Mouse (Mus musculus) heart, embryonic 10.5 days (tissue): ENCODE data around the gene Nxn. TPM values are rescaled to one million over a fixed set of nuclear protein-coding genes. Genes with fewer than 3 reads are reported as not detected.
A peak's percentile ranks its signal among the peaks of the same experiment; 100 is the strongest.

ENCODE experiments used
- DNase-seq: peaks from one replicate; pipeline ENCODE4 v3.0.0-alpha.2; 2017; ENCODE audit warnings: low spot score
- H3K27ac ChIP-seq: fragments of 300-500 bp; sonication (generic); 2 replicates; pipeline ENCODE4 v1.5.1; 2016; ENCODE audit warnings: mild to moderate bottlenecking
- H3K27me3 ChIP-seq: fragments of 300-500 bp; sonication (generic); 2 replicates; pipeline ENCODE4 v1.6.1; 2016; ENCODE audit warnings: mild to moderate bottlenecking; ENCODE audit not compliant: poor library complexity, insufficient read depth, severe bottlenecking
- H3K36me3 ChIP-seq: fragments of 300-500 bp; sonication (generic); 2 replicates; pipeline ENCODE4 v1.6.1; 2016; ENCODE audit warnings: mild to moderate bottlenecking, moderate library complexity
- H3K4me1 ChIP-seq: fragments of 300-500 bp; sonication (generic); 2 replicates; pipeline ENCODE4 v1.6.1; 2016; ENCODE audit warnings: mild to moderate bottlenecking
- H3K4me3 ChIP-seq: fragments of 300-500 bp; sonication (generic); 2 replicates; pipeline ENCODE4 v1.5.1; 2016; ENCODE audit warnings: mild to moderate bottlenecking, moderate library complexity
- H3K9me3 ChIP-seq: fragments of 300-500 bp; sonication (generic); 2 replicates; pipeline ENCODE4 v1.6.1; 2016; ENCODE audit warnings: mild to moderate bottlenecking, moderate library complexity
- WGBS: fragments of 180-500 bp; shearing (Covaris S2); methylation state at CpG from one replicate; pipeline ENCODE4 v1.1.7; 2016; 5-methylcytosine and 5-hydroxymethylcytosine counted together
- polyA plus RNA-seq: library from polyadenylated mRNA; unstranded; fragments of >200 nt; fragmentation: Nextera tagmentation; extraction: Ambion mirVana; gene quantifications from 2 replicates; pipeline ENCODE4 v1.2.1, GENCODE M21; 2016

The Nxn gene
- polyA plus RNA-seq, 1 experiment from 2014 or later = 34.5 TPM

- DNase-seq = no peak
- H3K4me1 ChIP-seq = peaks cover 78% of the 10 kb centered on the region
- H3K9me3 ChIP-seq = no peaks in the 10 kb centered on the region
- no peaks in the 10 kb centered on the region for H3K27me3 ChIP-seq
- no peak overlapping the region for H3K4me3 ChIP-seq
- no peaks in the 10 kb centered on the region for H3K36me3 ChIP-seq
- WGBS = 57% methylated on average over 2 of the region's 2 CpGs
- peak overlapping the region; percentile 92; the same call in 1 of the 2 replicates for H3K27ac ChIP-seq
These were observed 26.8 kb downstream of the Nxn start for GRCm38 (mm10) chr11:76372120-76372519.

- Histone ChIP-seq H3K4me3 (no peak overlapping the region), H3K27me3 (no peaks in the 10 kb centered on the region), H3K36me3 (peaks cover 11% of the 10 kb centered on the region), H3K27ac (peak overlapping the region; percentile 53; the same call in 1 of the 2 replicates), H3K9me3 (no peaks in the 10 kb centered on the region), H3K4me1 (peaks cover 75% of the 10 kb centered on the region)
- DNase-seq = no peak
These were observed 28.4 kb downstream of the Nxn start for GRCm38 (mm10) chr11:76370491-76370890.

GRCm38 (mm10) chr11:76366720-76367119, 32.2 kb downstream of the Nxn start:
- H3K27me3 ChIP-seq = no peaks in the 10 kb centered on the region
- peaks cover 58% of the 10 kb centered on the region for H3K4me1 ChIP-seq
- H3K4me3 ChIP-seq = no peak overlapping the region
- WGBS = 80% methylated on average over 15 of the region's 15 CpGs
- H3K27ac ChIP-seq = no peak overlapping the region; the same call in 1 of the 2 replicates
- no peaks in the 10 kb centered on the region for H3K9me3 ChIP-seq
- DNase-seq = no peak
- peaks cover 11% of the 10 kb centered on the region for H3K36me3 ChIP-seq

- WGBS = 68% methylated on average over 5 of the region's 5 CpGs
- H3K9me3 ChIP-seq = no peaks in the 10 kb centered on the region
- H3K4me1 ChIP-seq = peaks cover 61% of the 10 kb centered on the region
- no peaks in the 10 kb centered on the region for H3K27me3 ChIP-seq
- DNase-seq = no peak
- H3K4me3 ChIP-seq = no peak overlapping the region
- peak overlapping the region; percentile 81 for H3K27ac ChIP-seq
- peaks cover 11% of the 10 kb centered on the region for H3K36me3 ChIP-seq
These were observed 34.9 kb downstream of the Nxn start for GRCm38 (mm10) chr11:76364038-76364437.

GRCm38 (mm10) chr11:76363636-76364035, 35.3 kb downstream of the Nxn start:
- peak overlapping the region; percentile 81 for H3K27ac ChIP-seq
- H3K27me3 ChIP-seq = no peaks in the 10 kb centered on the region
- no peak for DNase-seq
- peaks cover 11% of the 10 kb centered on the region for H3K36me3 ChIP-seq
- peaks cover 59% of the 10 kb centered on the region for H3K4me1 ChIP-seq
- H3K4me3 ChIP-seq = no peak overlapping the region; the same call in 1 of the 2 replicates
- 24% methylated on average over 9 of the region's 9 CpGs for WGBS
- no peaks in the 10 kb centered on the region for H3K9me3 ChIP-seq

GRCm38 (mm10) chr11:76363178-76363577, 35.8 kb downstream of the Nxn start:
- 17% methylated on average over 6 of the region's 6 CpGs for WGBS
- Histone ChIP-seq H3K27me3 (no peaks in the 10 kb centered on the region), H3K27ac (peak overlapping the region; percentile 81), H3K36me3 (peaks cover 11% of the 10 kb centered on the region), H3K9me3 (no peaks in the 10 kb centered on the region), H3K4me3 (peak overlapping the region; percentile 8; the same call in 1 of the 2 replicates), H3K4me1 (peaks cover 62% of the 10 kb centered on the region)
- peak; percentile 79 for DNase-seq

- DNase-seq = no peak
- Histone ChIP-seq H3K36me3 (peaks cover 5% of the 10 kb centered on the region; the same call in 1 of the 2 replicates), H3K9me3 (no peaks in the 10 kb centered on the region), H3K27ac (no peak overlapping the region), H3K4me3 (no peak overlapping the region), H3K27me3 (no peaks in the 10 kb centered on the region), H3K4me1 (peaks cover 66% of the 10 kb centered on the region)
- 63% methylated on average over 4 of the region's 4 CpGs for WGBS
These were observed 37.5 kb downstream of the Nxn start for GRCm38 (mm10) chr11:76361422-76361821.

GRCm38 (mm10) chr11:76360255-76360654, 38.7 kb downstream of the Nxn start:
- Histone ChIP-seq H3K9me3 (no peaks in the 10 kb centered on the region), H3K36me3 (no peaks in the 10 kb centered on the region), H3K27me3 (no peaks in the 10 kb centered on the region), H3K4me3 (no peak overlapping the region), H3K4me1 (peaks cover 74% of the 10 kb centered on the region), H3K27ac (peak overlapping the region; percentile 25; the same call in 1 of the 2 replicates)
- 78% methylated on average over 6 of the region's 6 CpGs for WGBS
- DNase-seq = no peak

GRCm38 (mm10) chr11:76358628-76359320, 40.2 kb downstream of the Nxn start:
- no peak overlapping the region for H3K27ac ChIP-seq
- WGBS = 66% methylated on average over 14 of the region's 14 CpGs

GRCm38 (mm10) chr11:76357464-76357863, 41.5 kb downstream of the Nxn start:
- H3K27ac ChIP-seq = peak overlapping the region; percentile 56
- peaks cover 66% of the 10 kb centered on the region for H3K4me1 ChIP-seq
- H3K36me3 ChIP-seq = no peaks in the 10 kb centered on the region
- 66% methylated on average over 12 of the region's 12 CpGs for WGBS
- no peak for DNase-seq
- no peak overlapping the region for H3K4me3 ChIP-seq
- H3K9me3 ChIP-seq = no peaks in the 10 kb centered on the region
- no peaks in the 10 kb centered on the region for H3K27me3 ChIP-seq

More at GRCm38 (mm10) chr11:76358628-76359320, 40.2 kb downstream of the Nxn start:
- Histone ChIP-seq H3K4me1 (peaks cover 75% of the 10 kb centered on the region), H3K36me3 (no peaks in the 10 kb centered on the region), H3K27me3 (no peaks in the 10 kb centered on the region), H3K9me3 (no peaks in the 10 kb centered on the region), H3K4me3 (no peak overlapping the region)
- DNase-seq = no peak

GRCm38 (mm10) chr11:76356091-76356490, 42.8 kb downstream of the Nxn start:
- Histone ChIP-seq H3K27me3 (no peaks in the 10 kb centered on the region), H3K4me3 (no peak overlapping the region), H3K4me1 (peaks cover 71% of the 10 kb centered on the region), H3K9me3 (no peaks in the 10 kb centered on the region), H3K27ac (no peak overlapping the region), H3K36me3 (no peaks in the 10 kb centered on the region)
- DNase-seq = no peak
- WGBS = 84% methylated on average over 11 of the region's 11 CpGs

GRCm38 (mm10) chr11:76355425-76355824, 43.5 kb downstream of the Nxn start:
- H3K9me3 ChIP-seq = no peaks in the 10 kb centered on the region
- H3K27me3 ChIP-seq = no peaks in the 10 kb centered on the region
- no peak overlapping the region for H3K4me3 ChIP-seq
- WGBS = 44% methylated on average over 6 of the region's 6 CpGs
- no peak for DNase-seq
- peaks cover 71% of the 10 kb centered on the region for H3K4me1 ChIP-seq
- H3K27ac ChIP-seq = 0 out of 2 replicates have a peak overlapping the region, but pooled peaks have one; percentile 23
- H3K36me3 ChIP-seq = no peaks in the 10 kb centered on the region

- no peak overlapping the region for H3K4me3 ChIP-seq
- no peaks in the 10 kb centered on the region for H3K36me3 ChIP-seq
- peaks cover 67% of the 10 kb centered on the region for H3K4me1 ChIP-seq
- no peak for DNase-seq
- no peaks in the 10 kb centered on the region for H3K9me3 ChIP-seq
- no peaks in the 10 kb centered on the region for H3K27me3 ChIP-seq
- 81% methylated on average over 16 of the region's 16 CpGs for WGBS
- peak overlapping the region; percentile 11; the same call in 1 of the 2 replicates for H3K27ac ChIP-seq
These were observed 45.9 kb downstream of the Nxn start for GRCm38 (mm10) chr11:76352861-76353558.
